Mouse (Mus musculus) cerebellum, adult 2 months (tissue): ENCODE data around the gene Gm45837.

ENCODE experiments used
- CTCF ChIP-seq: fragments of 200-500 bp; IDR thresholded peaks from 2 replicates; pipeline ENCODE4 v1.5.1; 2011; ENCODE audit warnings: low read depth, mild to moderate bottlenecking, control low read depth, low read length, moderate library complexity, borderline replicate concordance; ENCODE audit not compliant: insufficient read depth
- POLR2A ChIP-seq: fragments of 200-500 bp; IDR thresholded peaks from 2 replicates; pipeline ENCODE4 v1.6.1; 2011; ENCODE audit warnings: low read length, control low read depth, borderline replicate concordance; ENCODE audit not compliant: insufficient read depth

DNA sequence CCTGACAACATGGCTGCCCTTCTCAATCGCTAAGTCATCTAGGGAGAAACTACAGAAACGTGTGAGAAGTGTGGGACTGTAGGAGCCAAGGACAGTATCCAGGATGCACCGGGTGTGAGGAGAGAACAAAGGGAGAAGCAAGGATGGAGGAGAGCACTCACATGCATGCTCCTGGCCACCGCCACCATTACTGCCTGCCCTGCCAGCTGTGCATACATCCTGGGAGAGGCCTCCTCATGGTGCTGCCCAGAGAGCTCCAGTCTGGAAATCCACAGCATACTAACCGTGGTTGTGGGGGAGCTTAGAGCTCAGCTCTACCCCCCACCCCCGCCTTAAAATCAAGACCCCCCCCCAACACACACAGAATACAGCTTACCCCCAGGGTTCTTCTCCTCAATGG lies 104.1 kb downstream of the Gm45837 start:
- no peak for TF ChIP-seq POLR2A
- no peak for TF ChIP-seq CTCF
